24 mouse cellular contexts compared by ENCODE assay signal in the genomic region with DNA sequence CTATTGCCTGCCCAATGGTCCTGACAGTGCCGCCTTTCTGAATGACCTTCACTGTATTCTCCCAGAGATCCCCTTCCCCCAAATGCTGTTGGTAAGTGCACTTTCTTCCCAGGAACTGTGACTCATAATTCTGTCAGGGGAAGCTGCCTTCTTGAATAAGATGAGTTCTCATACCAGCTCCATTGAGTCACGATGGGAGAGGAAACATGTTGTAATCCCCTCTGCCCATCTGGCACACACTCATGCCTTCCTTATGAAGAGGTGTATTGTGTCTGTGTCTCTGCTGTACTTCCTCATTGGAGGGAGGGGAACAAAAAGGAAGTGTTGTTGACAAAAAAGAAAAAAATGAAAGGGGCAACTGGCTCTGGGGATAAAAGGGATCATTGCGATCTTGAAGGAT. TPM values are rescaled to one million over a fixed set of nuclear protein-coding genes. Genes with fewer than 3 reads are reported as not detected.
DNase-seq lines count a peak whose midpoint lies in the region; ATAC-seq lines count a peak whose summit lies in the region.
"Had no signal": no experiment of that assay in that cellular context is flagged by ENCODE, and none has a peak within 500 bp of the region (broad histone marks: within the 10 kb centered on the region; RNA-seq: fewer than 3 reads in every experiment).

No protein-coding gene starts in this region.

- H3K27ac ChIP-seq in embryonic facial prominence, embryonic 14.5 days (replicated peaks; ENCODE audit: low read depth, low read length) = no peak overlapping the region
- no peak overlapping the region for H3K27ac ChIP-seq in embryonic facial prominence, embryonic 10.5 days (replicated peaks)
- H3K27ac ChIP-seq: heart, embryonic 15.5 days; hindbrain, postnatal 0 days had no signal

- no peak overlapping the region for H3K9ac ChIP-seq in embryonic facial prominence, embryonic 14.5 days (ENCODE audit: low read depth, low read length)
- H3K9ac ChIP-seq: heart, embryonic 15.5 days; lung, embryonic 14.5 days had no signal

- H3K36me3 ChIP-seq in embryonic facial prominence, embryonic 14.5 days (ENCODE audit: control insufficient read depth, insufficient read depth, low read length) = no peaks in the 10 kb centered on the region
- H3K36me3 ChIP-seq in embryonic facial prominence, embryonic 10.5 days (replicated peaks) = no peaks in the 10 kb centered on the region
- H3K36me3 ChIP-seq: heart, embryonic 15.5 days had no signal

- DNase-seq in embryonic facial prominence, embryonic 14.5 days (ENCODE audit: low spot score) = peak; percentile 22
- no peak for DNase-seq in embryonic facial prominence, embryonic 10.5 days (ENCODE audit: low spot score)
- DNase-seq in lung, postnatal 36 days = peak; percentile 19
- DNase-seq in lung, postnatal 4 days = no peak
- no peak for DNase-seq in cerebellum, adult 9-11 months
- no peak for DNase-seq in cerebellum, postnatal 36 days
- DNase-seq: adrenal gland, postnatal 36 days; cerebellum, postnatal 14 days; gastrocnemius, postnatal 14 days; lung, embryonic 14.5 days; midbrain, embryonic 14.5 days; retina, postnatal 1 day; right cerebral cortex, postnatal 4 days; thymus, adult 2 months had no signal

- WGBS in embryonic facial prominence, embryonic 14.5 days = 61% methylated on average over 3 of the region's 3 CpGs
- WGBS in embryonic facial prominence, embryonic 10.5 days = 57% methylated on average over 3 of the region's 3 CpGs

- no peaks in the 10 kb centered on the region for H3K27me3 ChIP-seq in embryonic facial prominence, embryonic 14.5 days (replicated peaks; ENCODE audit: control insufficient read depth, insufficient read depth, low read length)
- no peaks in the 10 kb centered on the region for H3K27me3 ChIP-seq in embryonic facial prominence, embryonic 10.5 days (replicated peaks; ENCODE audit: low read depth, poor library complexity, severe bottlenecking)
- H3K27me3 ChIP-seq: heart, embryonic 15.5 days; megakaryocyte, embryonic 14.5 days had no signal

- ATAC-seq in embryonic facial prominence, embryonic 14.5 days (ENCODE audit: low read depth) = no peak
- ATAC-seq in common myeloid progenitor, adult 5-6 weeks (replicated peaks; ENCODE audit: low read depth, poor library complexity, severe bottlenecking) = peak; percentile 89
- peak; percentile 95 for ATAC-seq in neutrophil, adult 5-6 weeks (ENCODE audit: extremely low read depth, insufficient number of reproducible peaks, low FRiP score, poor library complexity, severe bottlenecking)
- ATAC-seq: activated CD4-positive, CD25-positive, alpha-beta regulatory T cell, adult 4 months; forebrain, embryonic 14.5 days; hindbrain, postnatal 0 days; intestine, postnatal 0 days had no signal

- no peak overlapping the region for H3K4me2 ChIP-seq in embryonic facial prominence, embryonic 14.5 days (ENCODE audit: low read depth, low read length)
- H3K4me2 ChIP-seq: heart, embryonic 15.5 days; liver, embryonic 11.5 days; lung, embryonic 14.5 days had no signal

- H3K4me3 ChIP-seq in embryonic facial prominence, embryonic 14.5 days (ENCODE audit: low read depth, low read length) = no peak overlapping the region
- H3K4me3 ChIP-seq in embryonic facial prominence, embryonic 10.5 days = no peak overlapping the region
- H3K4me3 ChIP-seq: erythroblast, embryonic 14.5 days; heart, embryonic 15.5 days; megakaryocyte, embryonic 14.5 days had no signal

- H3K4me1 ChIP-seq in embryonic facial prominence, embryonic 14.5 days (ENCODE audit: control insufficient read depth, insufficient read depth, low read length) = no peaks in the 10 kb centered on the region
- no peaks in the 10 kb centered on the region for H3K4me1 ChIP-seq in embryonic facial prominence, embryonic 10.5 days
- H3K4me1 ChIP-seq: heart, embryonic 15.5 days; megakaryocyte, embryonic 14.5 days had no signal

- no peaks in the 10 kb centered on the region for H3K9me3 ChIP-seq in embryonic facial prominence, embryonic 14.5 days (ENCODE audit: control insufficient read depth, low read length)
- no peaks in the 10 kb centered on the region for H3K9me3 ChIP-seq in embryonic facial prominence, embryonic 10.5 days
- H3K9me3 ChIP-seq: heart, embryonic 15.5 days; megakaryocyte, embryonic 14.5 days had no signal

RNA-seq across cellular contexts. Expression of gene Il1rap, which starts 44.6 kb away (rescaled TPM):
- polyA plus RNA-seq in embryonic facial prominence, embryonic 14.5 days (2014; fragmentation: Nextera tagmentation; extraction: Ambion mirVana) = 10.1 and 10.3 TPM in 2 replicates
- 2.9 and 3.0 TPM in 2 replicates for polyA plus RNA-seq in embryonic facial prominence, embryonic 10.5 days (2016; fragmentation: Nextera tagmentation; extraction: Ambion mirVana)
- 11.1 and 11.4 TPM in 2 replicates for total RNA-seq in common myeloid progenitor, adult 5-6 weeks (2017)
- 80.2 and 82.7 TPM in 2 replicates for total RNA-seq in neutrophil, adult 5-6 weeks (2017)

Comparison
In these comparisons a context has a peak if more than half of its experiments do, and no peak if none do; other contexts are left out.
1. DNase-seq: peak in embryonic facial prominence, embryonic 14.5 days (single experiment) and lung, postnatal 36 days (single experiment); none in embryonic facial prominence, embryonic 10.5 days (single experiment), lung, postnatal 4 days (0 of 2), cerebellum, adult 9-11 months (single experiment) and cerebellum, postnatal 36 days (0 of 2).